Mouse (Mus musculus) kidney, adult 11 months (tissue): ENCODE data around the gene Atp6v1c2.

Experiments used
- DNase-seq: peaks from one replicate; pipeline ENCODE4 v3.0.0; 2022

Gene Atp6v1c2

GRCm38 (mm10) chr12:17255602-17256001 lies 73.6 kb downstream of the Atp6v1c2 start:
- no peak for DNase-seq

DNA sequence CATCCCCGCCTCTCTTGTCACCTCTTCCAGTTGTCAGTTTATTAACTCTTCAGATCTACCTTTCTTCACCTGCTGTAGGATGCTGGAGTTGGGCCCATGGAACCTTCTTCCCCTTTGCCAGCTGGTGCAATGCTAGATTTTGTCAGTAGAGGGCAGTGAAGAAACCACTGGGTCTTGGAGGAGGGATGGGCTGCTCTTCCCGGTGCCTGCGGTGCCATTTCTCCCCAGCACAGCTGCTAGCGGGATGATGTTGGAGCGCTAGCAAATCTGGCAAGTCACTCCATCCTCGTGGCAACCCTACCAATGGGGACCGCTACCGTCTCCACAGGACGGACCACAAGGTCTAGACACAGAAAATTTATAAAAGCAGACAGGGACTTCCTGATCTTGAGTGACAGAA lies 76.1 kb downstream of the Atp6v1c2 start:
- DNase-seq = peak; percentile 24

DNA sequence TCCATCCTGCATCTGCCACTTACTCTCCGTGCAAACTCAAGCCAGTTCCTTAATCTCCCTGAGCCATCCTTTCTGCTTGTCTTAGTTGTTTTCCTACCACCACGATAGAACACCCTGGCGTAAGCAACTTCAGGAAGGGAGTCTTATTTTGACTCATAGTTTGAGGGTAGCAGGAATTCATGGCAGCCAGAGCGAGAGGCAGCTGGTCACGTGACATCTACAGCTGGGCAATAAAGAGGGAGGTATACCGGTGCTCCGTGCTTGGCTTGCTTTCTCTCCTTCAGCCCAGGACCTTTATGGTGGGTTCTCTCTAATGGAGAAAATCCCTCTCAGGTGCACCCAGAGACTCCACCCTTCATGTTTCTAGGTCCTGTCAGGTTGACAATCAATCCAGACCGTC lies 78.2 kb downstream of the Atp6v1c2 start:
- no peak for DNase-seq

- no peak for DNase-seq
These were observed 87.1 kb downstream of the Atp6v1c2 start for GRCm38 (mm10) chr12:17242041-17242440.

- DNase-seq = no peak
These were observed 87.5 kb downstream of the Atp6v1c2 start for GRCm38 (mm10) chr12:17241614-17242013.

DNA sequence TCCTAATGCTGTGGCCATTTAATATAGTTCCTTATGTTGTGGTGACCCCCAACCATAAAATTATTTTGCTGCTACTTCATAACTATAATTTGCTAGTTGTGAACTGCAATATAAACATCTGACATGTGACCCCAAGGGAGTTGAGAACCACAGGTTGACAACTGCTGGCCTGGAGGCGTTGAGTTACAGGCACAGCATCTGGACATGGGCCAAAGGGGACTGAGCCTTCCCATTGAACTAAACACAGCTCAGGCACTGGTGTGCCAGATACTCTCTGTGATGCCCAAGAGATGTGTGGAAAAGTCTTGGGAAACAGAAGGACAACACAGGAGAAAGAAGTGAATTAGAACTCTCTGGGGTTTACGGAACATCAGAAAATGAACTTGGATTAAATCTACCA lies 88.1 kb downstream of the Atp6v1c2 start:
- DNase-seq = no peak

GRCm38 (mm10) chr12:17239428-17239688 lies 89.8 kb downstream of the Atp6v1c2 start:
- DNase-seq = no peak

- no peak for DNase-seq
These were observed 90.4 kb downstream of the Atp6v1c2 start for GRCm38 (mm10) chr12:17238588-17239427.

- no peak for DNase-seq
These were observed 93.4 kb downstream of the Atp6v1c2 start for GRCm38 (mm10) chr12:17235535-17236313.
